Mouse (Mus musculus) cerebellum, postnatal 25 days (tissue): ENCODE data around the gene Ap5b1.

Source experiments
- DNase-seq, 2 experiments: peaks; one replicate each; pipeline ENCODE4 v3.0.0; 2021; ENCODE audit warnings: mixed read lengths in 2 of 2

Ap5b1 gene

DNA sequence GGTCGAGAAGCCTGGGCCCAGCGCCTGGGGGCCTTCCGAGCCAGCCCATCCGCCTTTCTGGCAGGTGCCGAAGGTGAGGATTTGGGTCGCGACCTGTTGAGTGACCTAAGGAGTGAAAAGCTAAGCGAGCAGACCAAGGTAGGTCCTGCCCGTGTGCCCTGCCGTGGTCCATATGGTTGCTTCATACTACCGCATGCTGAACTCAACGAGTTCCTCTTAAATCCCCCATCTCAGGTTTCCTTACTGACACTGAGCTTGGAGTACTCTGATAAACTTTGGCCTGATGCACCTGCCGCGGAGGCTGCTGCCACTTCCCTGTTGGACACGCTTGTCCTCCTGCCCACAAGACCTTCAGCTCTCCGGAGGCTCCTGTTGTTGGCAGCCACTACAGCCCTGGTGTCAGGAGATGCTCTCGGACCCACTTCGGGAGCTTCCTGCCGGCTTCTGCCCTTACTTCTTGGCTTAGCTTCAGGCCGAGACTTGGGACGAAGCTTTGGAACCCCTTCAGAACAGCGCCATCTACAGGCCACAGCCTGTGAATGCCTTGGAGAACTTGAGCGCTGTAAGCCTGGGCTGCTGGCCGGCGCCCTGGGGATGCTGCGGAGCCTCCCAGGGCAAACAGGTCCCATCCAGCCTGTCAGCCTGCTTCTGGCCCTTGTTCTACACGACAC, 780 bp downstream of the Ap5b1 start:
- DNase-seq, result peak; percentile 87 to 91

DNA sequence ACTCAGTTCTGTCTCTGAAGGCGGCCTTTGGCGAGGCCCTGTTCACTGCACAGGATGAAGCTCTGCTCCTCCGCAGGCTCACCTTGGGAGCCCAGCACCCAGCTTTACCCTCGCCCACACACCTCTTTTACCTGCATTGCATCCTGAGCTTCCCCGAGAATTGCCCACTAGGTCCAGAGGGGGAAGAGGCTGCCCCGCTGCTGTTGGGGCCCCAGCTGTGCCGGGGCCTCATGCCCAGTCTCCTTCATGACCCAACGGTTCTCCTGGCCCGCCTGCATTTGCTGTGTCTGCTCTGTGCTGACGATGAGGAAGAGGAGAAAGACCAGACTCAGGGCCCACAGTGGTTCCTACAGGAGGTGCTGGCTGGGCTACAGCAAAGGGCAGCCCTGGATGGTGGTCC, 1.7 kb downstream of the Ap5b1 start:
- no peak for DNase-seq

DNA sequence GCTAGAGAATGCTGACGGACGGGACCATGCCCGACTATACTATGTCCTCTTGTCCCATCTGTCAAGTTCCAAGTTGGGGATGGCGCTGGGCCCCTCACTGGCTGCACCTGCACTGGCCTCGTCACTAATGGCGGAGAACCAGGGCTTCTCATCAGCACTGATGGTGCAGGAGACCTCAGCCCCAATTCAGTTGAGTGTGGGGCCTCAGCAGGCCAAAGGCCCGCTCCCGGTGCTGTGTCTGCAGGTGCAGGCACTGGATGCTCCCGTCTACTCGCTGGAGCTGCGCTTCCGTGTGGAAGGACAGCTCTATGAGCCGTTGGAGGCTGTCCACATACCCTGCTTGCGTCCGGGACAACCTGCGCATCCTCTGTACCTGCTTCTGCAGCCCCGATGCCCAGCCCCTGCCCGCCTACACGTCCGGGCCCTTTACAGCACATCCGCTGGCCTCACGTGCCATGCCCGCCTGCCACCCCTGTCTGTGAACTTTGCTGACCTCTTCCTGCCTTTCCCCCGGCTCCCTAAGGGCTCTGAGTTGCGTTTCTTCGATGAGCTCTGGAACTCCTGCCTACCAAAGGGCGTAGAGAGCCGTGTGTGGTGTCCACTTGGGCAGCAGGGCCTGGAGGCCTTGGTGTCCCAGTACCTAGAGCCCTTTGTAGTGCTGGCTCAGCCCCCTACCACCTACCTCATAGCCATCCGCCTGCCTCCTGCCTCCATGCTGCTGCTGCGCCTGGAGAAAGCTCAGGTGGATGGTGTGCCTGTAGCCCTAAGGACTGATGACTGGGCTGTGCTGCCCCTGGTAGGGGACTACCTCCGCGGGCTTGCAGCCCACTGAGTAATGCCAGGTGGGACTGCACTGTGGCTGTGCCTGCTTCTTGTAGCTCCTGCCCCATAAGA, 2.8 kb downstream of the Ap5b1 start:
- no peak for DNase-seq

DNA sequence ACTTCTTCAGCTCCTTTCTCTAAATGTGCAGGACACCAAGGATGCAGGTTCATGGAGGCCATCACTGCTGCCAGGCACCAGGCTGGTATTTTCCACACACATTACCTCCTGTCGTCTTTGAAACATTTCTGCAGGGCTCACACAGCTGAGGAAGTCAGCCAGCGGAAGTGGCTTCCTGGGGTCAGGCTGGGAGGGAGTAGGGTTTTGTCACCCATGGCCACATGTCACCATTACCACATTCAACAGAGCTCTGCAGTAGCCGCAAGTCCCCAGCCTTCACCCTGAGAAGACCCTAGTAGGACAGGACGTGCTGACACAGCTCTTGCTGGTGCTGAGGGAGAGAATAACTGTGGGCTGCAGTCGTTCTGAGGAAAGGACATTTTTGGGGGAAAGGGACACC, 4.0 kb downstream of the Ap5b1 start:
- DNase-seq, result no peak

DNA sequence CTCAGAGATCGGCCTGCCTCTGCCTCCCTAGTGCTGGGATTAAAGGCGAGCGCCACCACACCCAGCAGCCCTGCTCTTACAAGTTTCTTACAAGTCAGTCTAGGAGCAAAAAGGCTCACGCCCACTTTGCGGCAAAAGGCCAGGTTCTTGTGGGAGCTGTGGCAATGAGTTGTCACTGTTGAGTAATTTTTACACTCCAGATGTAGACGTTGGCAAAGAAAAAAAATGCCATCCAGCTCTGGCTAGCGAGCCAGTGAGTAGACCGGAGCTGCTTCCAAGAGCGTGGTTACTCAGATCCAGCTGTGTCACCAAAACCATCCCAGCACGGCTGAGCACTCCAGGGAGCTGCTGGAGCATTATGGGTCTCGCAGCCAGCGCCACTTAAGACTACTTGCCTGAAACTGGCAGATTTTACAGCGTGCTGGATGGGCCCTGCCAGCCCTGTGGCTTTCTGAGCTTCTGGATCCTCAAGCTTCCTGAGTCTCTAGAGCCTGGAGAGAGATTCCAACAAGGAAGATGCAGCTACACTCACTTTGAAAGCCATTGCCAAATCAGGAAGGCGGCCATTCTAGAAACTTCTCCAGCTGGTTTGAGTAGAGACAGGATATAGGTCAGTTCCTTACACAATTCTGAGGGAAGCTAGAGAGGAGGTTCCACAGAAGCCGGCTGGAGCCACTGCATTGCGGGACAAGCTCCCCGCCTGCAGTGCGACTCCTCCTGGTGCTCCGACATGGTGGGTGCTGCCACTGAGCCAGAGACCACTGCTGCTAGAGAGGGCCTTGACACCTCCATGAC, 4.7 kb downstream of the Ap5b1 start:
- DNase-seq, result no peak

DNA sequence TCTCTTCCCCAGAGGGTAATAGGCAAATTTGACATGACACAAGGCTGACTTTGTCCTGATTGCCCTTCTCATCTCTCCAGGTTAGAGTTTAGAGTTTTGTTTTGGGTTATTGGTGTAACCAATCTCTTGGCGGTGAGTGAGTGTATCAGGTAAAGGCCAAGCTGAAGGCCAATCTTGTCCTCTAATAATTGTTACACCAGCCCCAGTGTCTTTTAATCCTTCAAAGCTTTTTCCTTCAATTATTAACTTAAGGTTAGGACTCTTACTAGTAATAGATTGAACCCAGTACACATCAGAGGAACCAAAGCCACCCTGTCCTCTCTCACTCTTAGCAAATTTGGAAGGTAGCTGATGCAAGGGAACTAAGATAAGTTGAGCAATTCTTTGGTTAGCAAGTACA, 7.5 kb downstream of the Ap5b1 start:
- DNase-seq, result no peak

DNA sequence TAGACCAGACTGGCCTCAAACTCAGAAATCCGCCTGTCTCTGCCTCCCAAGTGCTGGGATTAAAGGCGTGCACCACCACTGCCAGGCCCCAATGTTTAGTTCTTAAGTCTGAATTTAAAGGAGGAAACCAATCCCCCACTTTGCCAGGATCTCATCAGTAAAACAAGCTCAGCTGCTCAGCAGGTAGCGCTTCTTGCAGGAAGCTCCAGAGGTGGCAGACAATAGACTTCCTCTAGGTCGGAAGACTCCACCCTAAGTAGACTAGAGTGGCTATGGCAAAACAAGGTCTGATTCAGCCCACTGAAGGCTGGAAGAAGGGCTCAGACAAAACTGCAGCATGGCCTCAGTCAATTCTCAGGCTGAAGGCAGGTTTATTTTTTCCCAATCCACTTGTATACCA, 12.1 kb downstream of the Ap5b1 start:
- DNase-seq, result no peak

DNA sequence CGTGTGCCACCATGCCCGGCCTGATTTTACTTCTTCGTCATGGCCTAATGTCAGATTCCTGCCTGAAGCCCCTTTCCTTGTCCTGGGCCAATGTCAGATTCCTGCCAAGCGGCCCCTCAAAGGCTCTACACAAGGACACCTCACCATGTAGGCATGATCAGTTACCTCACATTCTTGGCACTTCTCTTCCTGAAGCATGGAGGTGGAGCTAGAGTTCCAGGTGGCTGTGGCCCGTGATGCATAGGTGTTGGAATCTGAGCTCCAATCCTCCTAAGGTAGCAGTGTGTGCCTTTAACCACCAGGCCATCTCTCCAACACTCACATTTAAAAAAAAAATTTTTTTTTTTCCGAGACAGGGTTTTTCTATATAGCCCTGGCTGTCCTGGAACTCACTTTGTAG, 13.0 kb downstream of the Ap5b1 start:
- no peak for DNase-seq

DNA sequence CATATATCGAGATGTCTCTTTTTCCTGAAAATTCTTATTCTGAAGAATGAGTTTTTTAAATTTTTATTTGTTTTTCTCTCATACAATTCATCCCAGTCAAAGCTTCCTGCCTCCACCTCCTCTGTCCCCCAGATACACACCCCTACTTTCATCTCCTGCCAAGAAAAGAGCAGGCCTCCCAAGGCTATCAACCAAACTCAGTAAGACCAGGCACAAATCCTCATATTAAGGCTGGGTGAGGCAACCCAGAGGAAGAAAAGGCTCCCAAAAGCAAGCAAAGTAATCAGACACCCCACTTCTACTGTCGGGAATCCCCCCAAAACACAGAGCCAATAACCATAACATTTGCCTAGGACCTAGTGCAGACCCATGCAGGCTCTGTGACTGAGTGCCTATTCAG, 14.2 kb downstream of the Ap5b1 start:
- no peak for DNase-seq

DNA sequence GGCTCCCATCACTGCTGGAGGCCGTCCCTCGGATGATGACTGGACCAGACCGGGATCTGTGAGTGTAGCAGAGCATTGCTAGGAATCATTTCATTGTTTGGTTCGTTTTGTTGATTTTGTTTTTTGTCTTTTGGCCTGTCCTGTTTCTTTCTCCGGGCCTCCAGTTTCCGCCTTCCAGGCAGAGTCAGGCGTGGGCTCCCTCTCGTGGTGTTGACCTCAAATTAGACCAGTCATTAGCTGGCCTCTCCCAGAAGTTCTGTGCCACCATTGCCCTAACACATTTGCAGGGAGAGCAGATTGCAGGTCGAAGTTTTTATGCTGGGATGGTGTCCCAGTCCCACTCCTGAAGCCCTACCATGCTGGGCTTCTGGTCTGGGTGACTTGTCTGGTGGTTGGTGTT, 21.3 kb downstream of the Ap5b1 start:
- DNase-seq, result no peak

DNA sequence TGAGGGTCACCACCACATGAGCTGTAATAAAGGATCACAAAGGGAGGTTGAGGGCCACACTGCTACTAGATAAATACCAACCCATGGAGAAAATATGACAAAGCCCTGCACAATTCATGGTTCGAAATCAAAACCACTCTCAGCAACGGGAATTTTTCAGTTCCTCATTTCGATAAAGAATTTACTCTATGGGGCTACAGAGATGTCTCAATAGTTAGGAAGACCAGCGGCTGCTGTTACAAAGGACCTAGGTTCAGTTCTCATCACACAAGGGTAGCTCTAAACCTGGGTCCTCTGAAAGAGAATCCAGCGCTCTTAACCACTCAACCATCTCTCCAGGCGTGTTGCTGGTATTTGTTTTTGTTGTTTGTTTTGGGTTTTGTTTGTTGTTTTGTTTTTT, 24.1 kb downstream of the Ap5b1 start:
- DNase-seq, result no peak

DNA sequence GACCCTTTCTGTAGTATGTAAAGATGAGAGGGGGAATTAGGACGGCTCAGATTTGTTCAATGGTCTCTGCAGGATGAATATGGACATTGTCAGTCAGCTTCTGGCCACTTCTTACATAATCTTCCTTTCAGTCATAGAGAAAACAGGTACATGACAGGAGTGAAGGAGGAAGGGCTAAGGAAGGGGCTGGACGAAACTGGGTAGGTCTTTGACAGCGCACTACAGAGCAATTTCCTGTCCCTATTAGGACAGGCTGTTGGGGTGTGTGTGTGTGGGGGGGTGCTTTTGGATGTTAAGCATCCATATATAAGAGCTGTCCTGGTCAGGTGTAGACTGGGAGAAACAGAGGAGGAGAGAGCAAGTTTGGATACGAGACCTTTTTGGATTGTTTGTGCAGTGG, 31.4 kb downstream of the Ap5b1 start:
- no peak for DNase-seq

DNA sequence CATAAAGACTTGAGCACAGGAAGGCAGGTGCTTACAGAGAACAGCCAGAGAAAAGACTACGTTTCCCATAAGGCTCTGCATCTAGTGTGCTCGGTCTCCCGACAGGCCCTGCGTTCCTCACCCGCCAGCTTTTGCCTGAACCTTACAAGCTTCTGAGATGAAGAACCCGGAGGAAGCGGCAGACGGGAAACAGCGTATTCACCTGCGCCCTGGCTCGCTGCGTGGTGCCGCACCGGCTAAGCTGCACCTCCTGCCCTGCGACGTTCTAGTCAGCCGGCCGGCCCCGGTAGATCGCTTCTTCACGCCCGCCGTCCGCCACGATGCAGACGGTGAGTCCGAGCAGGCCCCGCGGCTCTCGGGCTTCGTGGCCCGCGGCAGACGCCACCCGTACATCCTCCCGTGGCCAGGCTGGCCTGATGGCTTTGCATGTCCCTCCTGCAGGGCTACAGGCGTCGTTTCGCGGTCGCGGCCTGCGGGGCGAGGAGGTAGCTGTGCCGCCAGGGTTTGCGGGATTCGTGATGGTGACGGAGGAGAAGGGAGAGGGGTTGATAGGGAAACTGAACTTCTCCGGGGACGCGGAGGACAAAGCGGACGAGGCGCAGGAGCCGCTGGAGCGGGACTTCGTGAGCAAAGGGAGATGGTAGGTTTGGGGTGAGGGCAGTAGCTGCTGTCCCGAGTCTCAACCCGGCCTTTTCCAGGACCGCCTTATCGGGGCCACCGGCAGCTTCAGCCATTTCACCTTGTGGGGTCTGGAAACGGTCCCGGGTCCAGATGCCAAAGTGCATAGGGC, 34.1 kb downstream of the Ap5b1 start, which contains the start of gene Rnaseh2c:
Gene Rnaseh2c, plus strand, starts transcription at position 122 of the 790 bp plus-strand sequence.
- peak; percentile 86 to 87 for DNase-seq

DNA sequence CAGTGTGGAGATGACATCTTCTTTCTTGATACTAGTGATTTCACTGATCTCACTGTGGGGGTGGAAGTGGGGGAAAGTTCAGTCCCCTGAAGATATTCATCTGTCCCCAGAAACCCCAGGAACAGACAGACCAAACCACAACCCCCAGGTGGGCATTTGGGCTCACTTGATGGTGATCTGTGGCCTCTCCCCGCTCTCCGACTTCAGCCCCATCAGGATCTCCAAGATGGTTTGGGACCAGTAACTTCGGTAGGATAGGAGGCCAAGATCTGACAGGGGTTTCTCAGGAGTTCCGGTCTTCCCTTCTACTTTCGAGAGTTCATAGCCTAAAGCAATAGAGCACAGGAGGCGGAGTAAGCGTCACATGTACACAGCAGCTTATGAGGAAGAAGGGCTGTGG, 35.8 kb downstream of the Ap5b1 start:
- no peak for DNase-seq

DNA sequence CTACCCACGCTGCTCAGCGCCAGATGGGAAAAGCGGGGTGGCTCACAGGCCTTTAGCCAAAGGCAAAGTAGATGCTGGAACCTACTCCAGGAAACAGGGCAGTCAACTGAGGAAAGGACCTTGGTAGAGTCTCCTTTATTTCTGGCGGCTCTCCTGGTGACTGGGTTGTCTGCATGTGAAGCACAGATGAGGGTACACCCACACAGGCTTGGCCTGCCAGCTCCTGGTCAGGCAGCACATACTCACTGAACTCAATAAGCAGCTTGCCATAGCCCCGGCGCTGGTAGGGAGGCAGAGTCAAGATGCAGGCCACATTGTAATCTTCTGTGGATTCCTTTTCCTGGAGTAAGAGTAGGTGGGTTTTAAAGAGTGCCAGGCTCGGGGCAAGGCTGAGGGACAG, 37.3 kb downstream of the Ap5b1 start:
- peak in 1 of 2 experiments; percentile 14 for DNase-seq

DNA sequence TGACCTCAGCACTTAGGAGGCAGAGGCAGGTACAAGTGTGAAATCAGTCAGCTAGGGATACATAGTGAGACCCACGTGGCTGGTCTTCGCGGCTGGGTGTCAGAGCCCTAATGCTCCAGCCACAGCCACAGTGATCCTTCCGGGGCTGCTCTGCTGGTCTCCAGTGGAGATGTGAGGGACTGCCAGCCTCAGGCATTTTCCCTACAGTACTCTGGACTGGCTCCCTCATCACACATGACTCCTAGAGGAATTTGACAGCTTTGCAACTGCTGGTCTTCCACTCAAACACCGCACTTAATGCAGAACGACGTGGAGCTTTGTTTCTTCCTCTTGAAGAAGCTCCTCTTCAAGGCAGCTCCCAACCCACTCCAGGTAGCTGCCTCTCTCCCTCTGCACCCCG, 38.4 kb downstream of the Ap5b1 start:
- DNase-seq, result peak in 1 of 2 experiments; percentile 11

DNA sequence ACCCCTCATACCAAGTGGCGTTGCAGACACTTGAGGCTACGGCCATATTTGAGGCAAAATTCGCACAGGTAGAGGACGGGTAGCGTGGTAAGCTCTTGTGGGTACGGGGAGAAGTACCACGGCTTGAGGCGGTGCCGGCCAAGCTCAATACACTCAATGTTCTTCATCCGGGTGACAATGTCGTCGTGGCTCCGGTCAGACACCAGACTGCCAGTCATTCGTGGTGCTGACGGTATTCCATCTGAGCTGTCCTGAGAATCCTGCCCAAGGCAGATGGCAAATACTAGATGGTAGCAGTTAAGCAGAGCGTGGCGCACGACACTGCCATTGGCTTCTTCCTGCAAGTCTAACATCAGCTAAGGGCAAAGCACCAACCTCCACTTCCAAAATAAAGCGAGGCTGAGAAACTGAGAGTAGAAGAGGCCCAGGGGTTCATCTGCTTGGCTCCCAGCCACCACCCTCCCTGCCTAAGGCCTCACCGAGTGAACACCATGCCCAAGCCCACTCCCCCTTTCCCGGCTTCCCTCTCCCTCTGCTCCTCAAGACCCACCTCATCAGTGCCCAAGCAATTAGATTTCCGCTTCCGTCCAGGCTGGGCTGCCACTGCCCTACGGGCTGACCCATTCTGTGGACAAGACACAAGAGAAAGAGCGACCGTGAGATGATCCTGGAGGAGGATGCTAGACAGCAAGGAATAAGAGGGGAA, 40.0 kb downstream of the Ap5b1 start:
- peak in 1 of 2 experiments; percentile 37 for DNase-seq

DNA sequence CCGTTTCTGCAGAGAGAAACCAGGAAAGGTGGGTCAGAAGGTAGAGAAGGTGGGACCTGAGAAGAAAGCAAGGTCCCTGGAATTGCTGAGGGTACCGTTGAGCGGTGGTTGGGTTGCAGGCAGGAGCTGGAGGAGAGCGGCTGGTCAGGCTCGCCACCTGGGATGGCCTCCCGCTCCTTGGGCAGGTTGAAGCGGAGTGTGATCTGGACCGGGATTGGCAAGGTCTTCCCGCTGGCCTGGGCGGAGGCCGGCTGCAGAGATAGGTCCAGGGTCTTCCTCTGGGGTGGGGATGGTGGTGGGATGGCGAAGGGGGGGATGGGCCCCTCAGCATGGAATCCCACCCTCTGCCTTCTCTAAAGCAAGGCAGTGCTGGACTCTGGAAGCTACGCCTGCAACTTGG, 40.9 kb downstream of the Ap5b1 start:
- peak in 1 of 2 experiments; percentile 40 for DNase-seq

DNA sequence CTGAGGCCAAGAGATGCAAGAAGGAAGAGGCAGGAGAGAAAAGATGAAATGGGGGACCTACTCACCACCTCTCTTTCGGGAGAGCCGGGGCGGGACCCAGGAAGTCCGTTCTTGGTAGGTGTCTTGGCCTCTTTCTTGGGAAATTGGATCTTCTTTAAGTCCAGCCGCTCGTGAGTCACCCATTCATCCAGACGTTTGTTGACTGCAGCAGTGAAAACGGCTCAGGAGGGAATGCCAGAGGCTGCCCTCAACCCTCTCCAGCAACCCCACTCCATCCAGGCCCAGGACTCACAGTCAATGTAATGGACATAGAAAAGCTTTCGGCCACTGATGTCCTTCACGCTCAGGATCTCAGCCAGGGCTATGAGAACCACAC, 41.3 kb downstream of the Ap5b1 start:
- no peak for DNase-seq

DNA sequence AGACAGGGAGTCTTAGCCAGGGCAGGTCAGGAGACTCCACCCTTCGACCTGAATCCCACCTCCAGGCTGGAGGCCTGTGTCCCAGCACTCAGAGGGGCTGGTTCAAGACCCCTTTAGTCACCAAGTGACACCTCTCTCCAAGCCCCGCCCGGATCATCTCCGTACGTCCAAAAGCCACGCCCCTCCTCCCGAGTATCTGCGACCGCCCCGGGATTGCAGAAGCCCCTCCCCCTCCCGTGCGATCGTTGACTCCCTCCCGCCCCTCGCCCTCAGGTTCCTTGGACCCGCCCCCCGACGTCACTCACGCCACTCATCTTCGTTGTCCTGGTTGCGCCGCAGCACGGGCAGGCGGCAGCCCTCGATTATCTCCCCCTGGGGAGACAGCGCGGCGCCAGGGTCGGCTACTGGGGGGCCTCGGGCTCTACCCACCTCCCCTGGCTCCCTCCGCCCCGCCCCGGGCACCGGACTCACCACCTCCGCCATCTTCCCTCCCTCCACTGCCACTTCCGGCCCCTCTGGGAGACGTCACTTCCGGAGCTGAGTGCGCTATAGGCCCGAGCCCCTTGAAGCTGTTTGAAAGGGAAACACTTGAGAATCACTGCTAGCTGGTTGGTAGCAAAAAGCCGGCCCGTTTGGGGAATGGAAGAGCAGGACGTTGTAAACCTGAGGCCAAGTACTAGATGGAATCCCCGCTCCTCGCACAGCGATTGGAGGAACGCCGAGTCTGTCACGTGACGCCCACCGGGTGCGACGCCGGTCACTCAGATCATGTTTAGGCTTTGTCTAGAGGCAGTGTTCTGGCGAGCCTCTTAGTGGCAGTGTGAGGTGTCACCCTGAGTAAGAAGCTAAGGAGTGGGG, 42.0 kb downstream of the Ap5b1 start, which contains the start of gene Kat5:
Gene Kat5, minus strand, starts transcription at position 691 of the 858 bp plus-strand sequence.
- DNase-seq, result peak; percentile 94 to 98

DNA sequence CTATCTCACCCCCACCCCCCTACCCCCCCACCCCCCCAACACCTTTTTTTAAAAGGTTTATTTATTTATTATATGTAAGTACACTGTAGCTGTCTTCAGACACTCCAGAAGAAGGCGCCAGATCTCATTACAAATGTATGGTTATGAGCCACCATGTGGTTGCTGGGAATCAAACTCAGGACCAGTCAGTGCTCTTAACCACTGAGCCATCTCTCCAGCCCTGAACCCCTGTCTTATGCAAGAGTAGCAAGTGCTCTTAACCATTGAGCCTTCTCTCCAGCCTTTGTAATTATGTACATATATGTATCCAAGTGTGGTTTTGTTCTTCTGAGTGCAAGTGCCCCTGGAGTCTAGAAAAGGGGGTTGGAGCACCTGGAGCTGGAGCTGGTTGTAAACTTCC, 44.1 kb downstream of the Ap5b1 start:
- peak in 1 of 2 experiments; percentile 15 for DNase-seq
